Mouse (Mus musculus): ENCODE data around the gene Mybph.

Gene Mybph

DNA sequence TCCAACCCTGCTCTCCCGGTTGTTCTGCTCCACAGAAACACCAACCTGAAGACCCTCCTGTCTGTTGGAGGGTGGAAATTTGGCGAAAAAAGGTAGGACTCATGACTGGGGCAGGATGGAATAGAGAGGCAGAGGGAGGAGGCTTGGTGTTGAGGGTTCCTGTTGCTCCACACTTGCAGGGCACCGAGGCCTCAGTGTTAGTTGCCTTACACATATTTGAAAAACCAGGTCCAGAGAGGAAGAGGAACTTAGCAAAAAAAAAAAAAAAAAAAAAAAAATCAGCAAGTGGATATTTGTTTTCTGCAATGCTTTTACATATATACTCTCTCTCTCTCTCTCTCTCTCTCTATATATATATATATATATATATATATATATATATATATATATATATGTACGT, 9.2 kb upstream of the Mybph start:
- no peak for DNase-seq (ENCODE audit: low read depth, low spot score)

DNA sequence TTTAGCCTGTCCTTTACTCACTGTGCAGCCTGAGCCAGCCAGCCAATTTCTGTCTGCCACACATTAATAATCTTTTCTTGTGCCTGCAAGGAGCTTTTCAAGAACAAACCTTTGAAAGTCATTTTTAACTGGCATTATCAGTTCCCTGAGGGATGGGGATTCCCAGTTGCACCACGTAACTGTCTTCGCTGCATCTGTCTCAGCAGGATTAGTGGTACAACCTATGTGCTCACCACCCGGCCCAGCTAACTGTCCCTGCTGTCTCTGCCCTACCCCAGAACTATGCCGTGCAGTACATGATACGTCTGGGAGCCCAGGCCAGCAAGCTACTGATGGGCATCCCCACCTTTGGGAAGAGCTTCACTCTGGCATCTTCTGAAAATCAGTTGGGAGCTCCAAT, 5.0 kb upstream of the Mybph start:
- no peak for DNase-seq (ENCODE audit: low read depth, low spot score)

DNA sequence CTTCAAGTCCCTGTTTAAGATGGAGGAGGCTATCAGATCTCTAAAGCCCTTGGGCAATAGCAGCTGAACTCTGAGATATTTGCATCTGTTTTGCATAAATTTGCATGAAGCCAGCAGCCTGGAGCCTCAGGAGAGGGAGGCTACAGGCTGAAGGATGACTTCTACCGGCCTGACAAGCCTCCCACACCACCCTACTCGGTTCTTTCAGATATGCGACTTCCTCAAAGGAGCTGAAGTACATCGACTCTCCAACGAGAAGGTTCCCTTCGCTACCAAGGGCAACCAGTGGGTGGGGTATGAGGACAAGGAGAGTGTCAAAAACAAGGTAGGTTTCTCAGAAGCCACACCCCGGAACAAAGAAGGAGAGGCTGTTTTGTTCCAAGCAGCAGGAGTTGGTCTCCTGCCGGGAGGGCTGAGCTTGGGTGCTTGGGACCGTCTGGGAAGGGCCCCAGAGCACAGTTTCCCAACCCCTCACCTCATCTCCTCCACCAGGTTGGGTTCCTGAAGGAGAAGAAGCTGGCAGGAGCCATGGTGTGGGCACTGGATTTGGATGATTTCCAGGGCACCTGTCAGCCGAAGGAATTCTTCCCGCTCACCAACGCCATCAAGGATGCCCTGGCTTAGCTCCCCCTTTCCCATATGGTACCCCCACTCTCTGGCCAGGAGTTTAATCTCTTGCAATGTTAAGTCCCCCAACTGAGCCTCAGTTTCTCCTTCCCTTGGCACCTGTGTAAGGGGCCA, 4.1 kb upstream of the Mybph start:
- DNase-seq (ENCODE audit: low read depth, low spot score) = peak; percentile 96

DNA sequence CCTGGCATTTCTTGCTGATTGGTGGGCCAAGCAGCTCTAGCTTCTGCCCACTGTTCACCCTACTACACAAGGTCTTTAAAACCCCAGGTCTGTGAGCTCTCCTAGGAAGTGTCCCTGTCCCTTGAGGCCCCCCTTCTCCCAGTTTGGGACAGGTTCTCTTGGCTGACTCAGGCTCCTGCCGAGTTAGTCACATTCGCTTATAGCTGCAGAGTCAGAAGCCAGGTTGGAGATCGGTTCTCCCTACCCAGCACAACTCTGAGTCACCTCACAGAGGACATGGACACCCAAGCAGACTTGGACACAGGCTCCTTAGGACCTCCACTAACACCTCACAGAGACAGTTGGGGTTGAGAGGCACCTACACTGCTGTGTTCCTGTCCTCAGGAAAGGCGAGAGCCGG, 2.1 kb upstream of the Mybph start:
- DNase-seq (ENCODE audit: low read depth, low spot score) = no peak

DNA sequence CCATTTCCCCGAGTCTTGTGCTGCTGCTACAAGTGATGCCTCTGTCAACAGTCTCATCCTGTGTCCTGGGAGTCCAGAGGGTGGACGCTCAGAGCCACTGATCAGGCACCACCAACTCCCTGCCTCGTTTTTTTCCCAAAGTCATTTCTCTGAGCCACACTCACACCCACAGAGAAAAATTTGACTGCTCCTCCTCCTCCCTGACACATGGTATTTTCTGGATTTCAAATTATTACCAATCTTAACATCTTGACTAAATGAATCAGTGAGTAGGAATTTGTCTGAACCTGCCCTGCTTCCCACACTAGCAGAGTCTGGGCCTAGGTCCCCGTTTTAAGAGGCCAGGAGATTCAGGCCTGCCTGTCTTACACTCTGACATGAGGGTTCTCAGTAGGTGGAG, 1.2 kb upstream of the Mybph start:
- no peak for DNase-seq (ENCODE audit: low read depth, low spot score)

DNA sequence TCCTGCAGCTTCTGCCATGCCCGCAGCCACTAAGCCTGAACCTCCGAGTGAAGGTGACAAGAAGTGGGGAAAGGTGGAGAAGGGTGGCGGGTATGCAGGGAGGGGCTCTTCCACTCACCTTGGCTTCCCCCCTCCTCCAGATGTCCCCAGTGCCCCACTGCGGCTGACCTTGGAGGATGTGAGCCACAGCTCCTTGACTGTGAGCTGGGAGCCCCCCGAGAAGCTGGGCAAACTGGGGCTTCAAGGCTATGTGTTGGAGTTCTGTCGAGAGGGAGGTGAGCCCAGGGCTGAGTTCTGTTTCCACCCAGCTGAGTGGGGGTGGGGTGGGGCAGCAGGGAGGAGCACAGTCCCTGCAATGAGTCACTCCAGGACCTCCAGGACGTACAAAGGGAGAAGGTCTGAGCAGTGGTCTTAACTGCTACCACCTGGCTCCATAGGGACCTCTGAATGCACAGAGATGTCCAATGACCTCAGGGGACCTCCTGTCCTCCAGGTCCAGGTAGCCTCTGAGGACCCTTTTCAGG, 488 bp downstream of the Mybph start:
- DNase-seq (ENCODE audit: low read depth, low spot score) = no peak

DNA sequence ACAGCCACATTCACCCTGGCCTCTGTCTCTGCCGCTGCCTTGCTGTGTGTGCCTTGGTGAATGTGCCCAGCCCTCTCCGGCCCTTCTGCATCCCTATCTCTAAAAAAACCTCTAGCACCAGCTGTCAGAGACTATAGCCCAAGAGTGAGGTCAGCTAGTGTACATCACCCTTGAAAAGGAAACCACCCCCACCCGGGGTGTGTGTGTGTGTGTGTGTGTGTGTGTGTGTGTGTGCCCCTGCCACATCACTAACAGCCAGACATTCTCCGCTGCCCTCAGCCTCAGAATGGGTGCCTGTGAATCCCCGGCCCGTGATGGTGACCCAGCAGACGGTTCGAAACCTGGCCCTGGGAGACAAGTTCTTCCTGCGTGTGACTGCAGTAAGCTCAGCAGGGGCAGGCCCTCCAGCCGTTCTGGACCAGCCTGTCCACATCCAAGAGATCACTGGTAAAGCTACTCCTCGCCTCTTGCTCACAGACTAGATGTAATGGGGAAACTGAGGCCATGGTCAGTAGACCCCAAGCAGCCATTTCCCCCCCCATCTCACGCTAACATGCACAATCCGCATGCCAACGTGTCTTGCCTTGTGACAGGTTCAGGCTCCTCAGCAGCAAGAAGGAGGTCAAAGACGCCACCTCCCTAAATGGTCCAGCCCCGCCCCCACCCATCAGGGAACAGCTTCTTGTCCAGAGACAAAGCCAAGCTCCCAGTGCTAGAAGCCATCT, 1.2 kb downstream of the Mybph start:
- no peak for DNase-seq (ENCODE audit: low read depth, low spot score)

DNA sequence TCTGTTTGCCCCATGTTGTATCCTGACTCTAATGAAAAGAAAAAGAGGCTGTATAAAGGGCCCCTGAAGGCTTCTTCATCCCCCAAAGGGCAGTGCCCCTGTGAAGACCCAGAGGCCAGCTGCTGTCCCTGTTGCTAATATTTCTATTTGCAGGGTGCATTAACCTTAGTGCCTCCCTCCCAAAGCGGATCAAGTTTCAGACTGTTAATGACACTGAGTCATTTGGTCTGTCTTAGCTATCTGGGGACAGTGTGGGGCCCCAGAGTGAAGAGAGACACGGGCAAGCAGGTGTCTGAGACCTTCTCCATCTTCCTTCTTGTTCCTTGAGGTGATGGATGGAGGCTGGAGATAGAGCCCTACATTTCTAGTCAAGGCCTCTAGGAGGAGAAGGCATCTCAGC, 1.9 kb downstream of the Mybph start:
- no peak for DNase-seq (ENCODE audit: low read depth, low spot score)

DNA sequence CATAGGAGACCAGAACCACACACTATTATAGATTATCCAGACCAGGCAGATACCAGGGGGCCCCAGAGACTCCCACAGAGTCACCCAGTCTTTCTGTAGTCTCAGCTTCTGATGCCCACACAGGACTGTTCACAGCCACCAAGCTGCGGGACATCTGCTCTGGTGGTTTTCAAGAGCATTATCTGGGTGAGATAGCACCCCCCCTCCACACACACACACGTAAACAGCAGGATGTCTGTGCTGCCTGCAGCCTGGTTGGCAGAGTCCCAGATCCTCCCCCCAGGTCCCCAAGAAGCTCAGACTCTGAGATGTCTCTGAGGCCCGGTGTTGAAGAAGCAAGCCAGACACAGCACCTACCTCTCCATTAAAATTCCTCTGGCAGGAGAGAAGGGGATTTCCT, 2.3 kb downstream of the Mybph start:
- DNase-seq (ENCODE audit: low read depth, low spot score) = no peak

DNA sequence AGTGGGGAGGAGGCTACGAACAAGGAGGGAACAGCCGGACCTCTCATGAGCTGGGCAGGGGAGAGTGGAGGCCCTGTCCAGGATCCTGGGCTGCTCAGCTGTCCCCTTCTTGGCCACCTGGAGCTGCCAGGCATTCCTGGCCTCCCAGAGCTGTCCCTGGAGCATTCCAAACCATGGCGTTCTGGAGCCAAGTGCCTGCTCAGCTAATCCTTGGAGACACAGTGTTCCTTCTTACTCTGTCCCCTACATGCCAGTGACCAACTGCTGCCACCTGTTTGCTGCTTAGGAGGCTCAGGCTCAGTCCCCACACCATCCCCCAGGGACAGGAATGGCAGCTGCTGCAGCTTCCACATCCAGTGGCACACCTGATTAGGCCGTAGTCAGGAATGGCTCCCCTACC, 2.7 kb downstream of the Mybph start:
- DNase-seq (ENCODE audit: low read depth, low spot score) = no peak

DNA sequence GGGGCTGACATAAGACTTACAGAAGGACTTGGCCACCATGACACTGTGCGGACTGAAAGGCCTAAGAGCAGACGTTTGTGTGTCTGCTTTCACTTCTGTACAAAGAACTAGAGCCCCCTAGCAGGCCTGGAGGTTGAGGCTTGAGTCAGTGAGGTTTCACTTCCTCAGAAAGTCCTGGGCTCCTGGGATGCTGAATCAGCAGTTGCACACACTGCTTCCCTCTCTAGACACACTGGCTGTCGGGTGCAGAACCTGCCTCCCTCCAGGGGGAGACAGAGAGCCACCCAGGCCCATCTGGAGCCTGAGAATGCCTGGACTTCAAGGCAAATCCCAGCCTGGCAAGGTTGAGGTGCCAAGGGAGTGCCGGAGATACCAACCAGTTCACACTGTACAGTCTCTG, 3.1 kb downstream of the Mybph start:
- peak; percentile 68 for DNase-seq (ENCODE audit: low read depth, low spot score)

DNA sequence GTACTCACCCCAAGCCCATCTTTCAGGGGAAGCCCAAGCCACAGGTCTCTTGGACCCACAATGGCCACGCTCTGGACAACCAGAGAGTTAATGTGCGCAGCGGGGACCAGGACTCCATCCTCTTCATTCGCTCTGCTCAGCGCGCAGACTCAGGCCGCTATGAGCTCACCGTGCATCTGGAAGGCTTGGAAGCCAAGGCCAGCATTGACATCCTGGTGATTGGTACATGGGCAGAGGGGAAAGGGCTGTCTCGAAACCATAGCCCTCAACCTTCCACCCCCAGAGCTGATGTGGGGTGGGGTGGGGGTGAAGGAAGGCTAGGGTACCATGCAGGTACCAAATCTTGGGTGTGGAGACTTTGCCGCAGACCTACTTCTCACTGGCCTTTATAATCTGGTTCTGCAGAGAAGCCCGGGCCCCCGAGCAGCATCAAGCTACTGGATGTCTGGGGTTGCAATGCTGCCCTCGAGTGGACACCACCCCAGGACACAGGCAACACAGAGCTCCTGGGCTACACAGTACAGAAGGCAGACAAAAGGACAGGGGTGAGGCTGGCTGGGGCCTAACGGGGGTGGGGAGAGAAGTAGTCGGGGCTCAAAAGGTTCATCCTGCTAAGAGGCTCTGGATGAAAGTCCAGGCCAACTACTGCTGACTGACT, 4.2 kb downstream of the Mybph start:
- DNase-seq (ENCODE audit: low read depth, low spot score) = no peak

DNA sequence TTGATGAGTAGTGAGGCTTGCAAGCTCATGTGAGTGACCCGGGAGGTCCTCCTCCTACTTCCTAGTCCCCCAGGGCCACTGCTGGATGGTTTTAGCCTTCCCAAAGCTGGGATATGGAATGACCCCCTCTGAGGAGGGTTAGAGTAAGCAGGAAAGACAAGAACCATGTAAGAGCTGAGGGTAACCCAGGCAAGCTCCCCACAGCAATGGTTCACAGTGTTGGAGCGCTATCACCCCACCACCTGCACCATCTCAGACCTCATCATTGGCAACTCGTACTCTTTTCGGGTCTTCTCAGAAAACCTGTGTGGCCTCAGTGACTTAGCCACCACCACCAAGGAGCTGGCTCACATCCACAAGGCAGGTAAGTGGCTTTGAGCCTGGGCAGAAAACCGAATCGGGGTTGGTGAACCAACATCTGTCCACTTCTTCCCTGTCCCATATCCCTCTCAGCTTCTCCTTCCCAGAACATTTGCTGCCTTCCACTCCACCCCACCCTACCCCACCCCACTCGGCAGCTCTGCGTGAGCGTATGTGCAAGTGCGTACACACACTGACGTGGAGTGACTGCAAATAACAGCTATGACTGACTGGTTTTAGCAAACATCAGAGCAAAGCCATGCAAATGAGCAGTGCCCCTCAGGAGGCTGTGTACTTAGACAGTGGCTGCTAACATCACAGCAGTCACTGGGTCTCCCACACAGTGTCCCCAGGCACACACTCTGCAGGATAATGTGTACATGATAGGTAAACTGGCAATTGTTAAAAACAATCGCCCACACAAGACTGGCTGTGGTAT, 5.1 kb downstream of the Mybph start:
- no peak for DNase-seq (ENCODE audit: low read depth, low spot score)

DNA sequence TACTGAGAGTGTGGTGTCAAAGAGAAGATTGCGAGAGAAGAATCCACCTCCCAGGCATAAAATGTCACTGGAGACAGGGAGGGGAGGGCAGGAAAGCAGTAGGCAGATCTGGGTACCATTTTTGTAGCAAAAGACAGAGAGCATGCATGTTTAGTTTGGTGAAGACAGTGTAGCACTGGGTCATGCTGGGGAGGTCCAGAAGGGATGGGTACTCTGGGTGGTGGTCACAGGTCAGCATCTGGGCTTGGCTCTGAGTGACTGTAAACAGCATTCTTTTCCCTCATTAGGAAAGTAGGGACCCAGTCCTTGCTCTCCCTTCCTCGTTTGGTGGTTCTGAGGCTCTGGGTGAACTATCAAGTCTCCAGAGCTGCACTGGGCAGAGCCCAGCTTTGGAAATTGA, 7.2 kb downstream of the Mybph start:
- no peak for DNase-seq (ENCODE audit: low read depth, low spot score)

DNA sequence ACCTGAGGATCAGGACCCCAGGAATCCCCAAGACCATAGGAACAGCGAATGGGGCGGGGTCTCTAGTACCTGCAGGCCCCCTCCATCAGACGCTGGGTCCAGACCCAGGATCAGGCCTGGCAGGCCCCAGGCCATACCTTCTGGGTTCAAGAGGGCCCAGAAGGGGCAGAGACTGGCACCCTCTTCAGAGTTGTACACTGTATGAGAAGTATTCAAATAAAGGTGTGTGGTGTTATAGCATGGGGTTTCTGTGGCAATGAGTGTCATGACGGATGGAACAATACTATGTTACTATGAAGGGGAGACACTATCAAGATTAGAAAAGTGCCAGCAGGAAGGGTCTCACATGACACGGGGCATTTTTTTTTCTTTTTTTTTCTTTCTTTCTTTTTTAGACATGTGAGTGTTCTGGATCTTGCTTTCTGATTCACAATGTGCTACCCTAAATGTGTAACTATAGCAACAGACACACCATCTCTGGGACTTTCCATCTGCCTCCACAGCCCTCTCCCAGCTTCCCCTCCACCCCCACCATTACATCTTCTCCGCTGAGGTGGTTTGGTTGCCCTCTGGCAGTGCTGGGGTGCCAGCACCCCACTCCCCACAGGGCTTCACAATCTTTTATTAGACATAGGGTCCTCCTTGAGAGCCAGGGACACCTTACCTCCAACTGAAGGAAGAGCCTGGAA, 7.9 kb downstream of the Mybph start:
- DNase-seq (ENCODE audit: low read depth, low spot score) = no peak

DNA sequence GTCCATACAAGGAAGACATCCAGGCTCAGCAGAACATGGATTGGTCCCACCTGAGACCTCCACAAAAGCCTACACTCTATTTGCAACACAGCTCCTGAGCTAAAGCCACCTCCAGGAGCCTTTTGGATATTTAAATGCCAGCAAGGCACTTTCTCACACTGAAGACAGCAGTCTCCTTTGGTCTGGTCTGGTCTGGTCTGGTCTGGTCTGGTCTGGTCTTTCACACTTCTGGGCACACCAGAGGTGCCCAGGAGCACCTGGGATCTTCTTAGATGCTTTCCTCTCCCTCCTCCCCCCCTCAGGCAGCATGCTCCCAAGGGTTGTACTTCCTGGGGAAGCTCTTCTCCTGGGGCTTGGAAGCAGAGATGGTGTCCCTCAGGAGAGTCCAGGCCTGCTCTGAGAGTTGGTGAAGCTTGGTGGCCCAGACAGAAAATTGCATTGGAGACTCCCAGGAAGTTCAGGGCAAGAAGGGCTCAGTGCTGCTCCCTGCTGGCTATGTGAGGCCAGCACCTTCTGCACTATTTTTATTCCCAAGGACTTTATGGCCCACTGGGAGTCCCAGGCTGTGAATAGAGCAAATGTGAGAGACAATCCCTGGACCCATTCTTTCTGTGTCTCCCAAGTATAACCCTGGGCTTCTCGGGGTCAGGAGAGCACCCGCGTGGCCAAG, 8.6 kb downstream of the Mybph start:
- peak; percentile 70 for DNase-seq (ENCODE audit: low read depth, low spot score)

DNA sequence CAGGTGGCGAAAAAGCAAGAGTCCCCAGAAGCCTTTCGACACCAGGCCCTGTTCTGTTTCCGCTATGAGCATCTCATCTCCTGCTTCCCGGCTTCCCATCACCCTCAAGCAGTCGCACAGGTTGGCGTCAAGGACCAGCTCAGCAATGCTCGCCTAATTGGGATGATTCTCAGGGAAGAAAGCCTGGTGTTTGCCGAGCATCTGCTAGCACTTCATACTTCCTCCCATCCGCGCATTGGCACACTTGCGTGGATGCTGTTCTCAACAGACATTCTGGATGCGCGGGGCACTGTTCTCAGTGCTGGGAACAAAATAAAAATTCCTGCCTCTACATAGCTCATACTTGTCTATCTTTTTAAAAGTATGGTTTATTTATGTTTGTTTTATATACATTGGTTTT, 11.0 kb downstream of the Mybph start:
- DNase-seq (ENCODE audit: low read depth, low spot score) = no peak

DNA sequence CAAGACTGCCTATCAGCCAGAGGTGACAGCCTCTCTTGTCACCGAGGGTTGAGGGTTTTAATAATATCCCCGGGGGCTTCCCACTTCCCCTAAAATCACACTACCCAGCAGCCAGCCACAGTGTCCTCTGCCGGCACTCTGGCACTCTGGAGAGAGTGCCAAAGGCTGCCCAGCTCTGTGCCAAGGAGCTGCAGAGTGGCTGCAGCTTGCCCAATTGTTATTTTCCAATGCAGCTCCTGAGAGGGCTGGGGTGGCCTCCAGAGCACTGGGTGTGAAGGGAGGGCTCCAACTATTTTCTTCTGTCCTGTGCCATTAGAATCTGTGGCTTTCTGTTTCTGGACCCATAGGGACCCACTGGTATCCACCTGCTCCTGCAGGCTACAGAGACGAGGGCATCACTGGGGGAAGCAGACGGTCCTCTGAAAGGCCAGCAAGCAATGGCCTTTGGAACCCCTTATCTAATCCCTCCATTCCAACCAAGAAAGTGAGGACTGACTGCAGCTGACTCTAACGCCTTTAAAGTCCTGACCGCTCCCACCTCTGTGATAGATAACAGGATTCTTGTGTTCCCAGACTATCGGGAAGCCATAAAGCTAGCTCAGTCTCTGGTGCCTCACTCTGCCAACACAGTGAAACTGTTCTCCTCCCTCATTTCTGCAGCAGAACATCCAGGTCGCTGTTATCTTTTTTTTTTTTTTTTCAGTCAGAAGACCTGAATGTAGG, 12.2 kb downstream of the Mybph start:
- DNase-seq (ENCODE audit: low read depth, low spot score) = no peak

DNA sequence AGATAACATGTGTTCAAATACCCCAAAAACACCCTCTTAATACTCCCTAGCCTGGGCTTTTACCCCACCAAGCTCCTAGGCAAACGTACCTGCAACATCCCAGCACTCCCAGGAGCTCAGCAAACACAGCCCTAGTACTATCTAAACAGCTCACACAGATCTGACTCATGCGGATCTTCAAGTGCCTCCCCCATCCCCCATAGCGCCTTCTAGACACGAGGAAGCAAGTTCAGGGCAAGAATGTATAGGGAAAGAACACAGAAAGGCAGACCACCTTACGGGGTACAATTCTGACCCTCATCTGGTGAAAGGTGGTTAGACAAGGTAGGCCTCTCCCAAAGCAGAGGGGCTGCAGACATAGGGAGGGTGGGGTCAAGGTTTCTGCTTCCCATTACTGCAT, 12.8 kb downstream of the Mybph start:
- DNase-seq (ENCODE audit: low read depth, low spot score) = no peak

DNA sequence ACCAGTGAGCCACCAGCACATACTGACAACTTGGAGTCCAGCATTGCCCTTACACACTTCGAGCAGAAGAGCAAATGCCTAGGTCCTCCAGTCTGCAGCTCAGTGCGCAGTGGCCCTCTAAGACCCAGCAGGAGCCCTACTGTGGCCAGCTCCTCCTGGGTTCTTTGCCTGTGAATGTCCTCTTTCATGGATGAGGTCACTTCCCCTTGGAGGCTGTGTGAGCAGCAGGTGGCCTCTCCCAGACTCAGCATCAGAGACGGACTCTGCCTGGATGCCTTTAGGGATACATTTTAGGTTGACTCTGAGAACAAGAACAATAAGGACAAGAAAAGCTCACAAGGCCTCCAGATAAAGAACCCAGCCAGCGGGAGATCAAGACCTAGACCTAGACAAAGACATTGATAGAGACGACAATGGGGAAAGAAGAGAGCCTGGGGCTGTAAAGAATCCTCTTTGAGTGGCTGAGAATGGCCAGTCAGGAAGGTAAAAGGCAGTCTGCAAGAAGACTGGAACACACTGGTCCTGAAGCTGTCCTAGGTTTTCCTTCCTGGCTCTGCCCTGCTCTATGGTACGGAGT, 17.0 kb downstream of the Mybph start:
- peak; percentile 74 for DNase-seq (ENCODE audit: low read depth, low spot score)
